Mouse (Mus musculus): ENCODE results near the gene Gm3893. TPM values are rescaled to one million over a fixed set of nuclear protein-coding genes. Genes with fewer than 3 reads are reported as not detected.

Gene Gm3893
- polyA plus RNA-seq (2014; fragmentation: Illumina TruSeq; extraction: RNeasy Lipid Tissue Mini Kit (QIAGEN cat#74804)) = not detected

GRCm38 (mm10) chr4:42090907-42091306 lies at the start of gene Gm3893:
Gm3893 (plus strand) TSS chr4:42091207.

GRCm38 (mm10) chr4:42114517-42114916 lies 23.5 kb downstream of the Gm3893 start, which contains the start of gene Gm13304:
Gm13304 (plus strand) TSS chr4:42114817.

Other genes starting within 250 kb of the Gm3893 start
- gene Gm21541, start 187.6 kb upstream of the Gm3893 start, polyA plus RNA-seq (2014; fragmentation: Illumina TruSeq; extraction: RNeasy Lipid Tissue Mini Kit (QIAGEN cat#74804)) = not detected
- not detected for gene Gm20878, start 149.6 kb upstream of the Gm3893 start, polyA plus RNA-seq (2014; fragmentation: Illumina TruSeq; extraction: RNeasy Lipid Tissue Mini Kit (QIAGEN cat#74804))
- 0.51 TPM for gene Fam205a4, start 125.1 kb upstream of the Gm3893 start, polyA plus RNA-seq (2014; fragmentation: Illumina TruSeq; extraction: RNeasy Lipid Tissue Mini Kit (QIAGEN cat#74804))
- gene Gm21093, start 56.5 kb upstream of the Gm3893 start, polyA plus RNA-seq (2014; fragmentation: Illumina TruSeq; extraction: RNeasy Lipid Tissue Mini Kit (QIAGEN cat#74804)) = not detected
- 1.3 TPM for gene Gm13304, start 23.6 kb downstream of the Gm3893 start, polyA plus RNA-seq (2014; fragmentation: Illumina TruSeq; extraction: RNeasy Lipid Tissue Mini Kit (QIAGEN cat#74804))
- not detected for gene Gm13306, start 62.2 kb downstream of the Gm3893 start, polyA plus RNA-seq (2014; fragmentation: Illumina TruSeq; extraction: RNeasy Lipid Tissue Mini Kit (QIAGEN cat#74804))
- not detected for gene Gm13305, start 77.4 kb downstream of the Gm3893 start, polyA plus RNA-seq (2014; fragmentation: Illumina TruSeq; extraction: RNeasy Lipid Tissue Mini Kit (QIAGEN cat#74804))
- 1.3 TPM for gene Gm10600, start 149.4 kb downstream of the Gm3893 start, polyA plus RNA-seq (2014; fragmentation: Illumina TruSeq; extraction: RNeasy Lipid Tissue Mini Kit (QIAGEN cat#74804))
- 6.1 TPM for gene Ccl21b, start 164.6 kb downstream of the Gm3893 start, polyA plus RNA-seq (2014; fragmentation: Illumina TruSeq; extraction: RNeasy Lipid Tissue Mini Kit (QIAGEN cat#74804))
- gene Gm21953, start 203.1 kb downstream of the Gm3893 start, polyA plus RNA-seq (2014; fragmentation: Illumina TruSeq; extraction: RNeasy Lipid Tissue Mini Kit (QIAGEN cat#74804)) = not detected
- gene Fam205a3, start 227.1 kb downstream of the Gm3893 start, polyA plus RNA-seq (2014; fragmentation: Illumina TruSeq; extraction: RNeasy Lipid Tissue Mini Kit (QIAGEN cat#74804)) = not detected

Data from ovary, adult 10 weeks (tissue).